Comparison of ENCODE assay signal across 21 mouse cellular contexts in the genomic region with DNA sequence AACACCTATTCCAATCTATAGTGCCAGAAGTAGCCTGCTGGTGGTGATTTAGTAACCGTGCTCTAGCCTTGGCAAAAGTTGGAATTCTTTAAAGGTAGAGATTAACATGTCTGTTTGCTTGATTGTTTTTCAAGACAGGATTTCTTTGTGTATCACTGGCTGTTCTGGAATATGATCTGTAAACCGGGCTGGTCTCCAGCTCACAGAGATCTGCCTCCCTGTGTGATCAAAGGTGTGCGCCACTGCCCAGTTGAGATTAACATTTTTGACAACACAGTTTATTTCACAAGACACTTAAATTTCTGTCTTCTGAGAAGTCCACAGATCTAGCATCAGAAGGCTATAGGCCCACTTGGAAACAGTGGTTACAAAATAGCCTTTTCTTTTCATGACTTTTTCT. TPM values are rescaled to one million over a fixed set of nuclear protein-coding genes. Genes with fewer than 3 reads are reported as not detected.
A peak's percentile ranks its signal among the peaks of the same experiment; 100 is the strongest.
DNase-seq lines count a peak whose midpoint lies in the region; ATAC-seq and TF ChIP-seq lines count a peak whose summit lies in the region.
"Had no signal": no experiment of that assay in that cellular context is flagged by ENCODE, and none has a peak within 500 bp of the region (broad histone marks: within the 10 kb centered on the region; RNA-seq: fewer than 3 reads in every experiment).

No protein-coding gene starts in this region.

- H3K36me3 ChIP-seq in liver, adult 2 months (ENCODE audit: control insufficient read depth, insufficient read depth, low read length) = no peaks in the 10 kb centered on the region
- no peaks in the 10 kb centered on the region for H3K36me3 ChIP-seq in liver, embryonic 13.5 days
- H3K36me3 ChIP-seq in liver, postnatal 0 days (replicated peaks; ENCODE audit: insufficient read depth, low read length) = no peaks in the 10 kb centered on the region
- H3K36me3 ChIP-seq: embryonic facial prominence, embryonic 13.5 days; forebrain, embryonic 15.5 days; heart, embryonic 10.5 days; heart, embryonic 15.5 days; hindbrain, embryonic 15.5 days had no signal

- no peak overlapping the region for H3K9ac ChIP-seq in liver, adult 2 months (ENCODE audit: low read depth, low read length)
- no peak overlapping the region for H3K9ac ChIP-seq in liver, embryonic 13.5 days
- no peak overlapping the region for H3K9ac ChIP-seq in liver, postnatal 0 days (replicated peaks)
- H3K9ac ChIP-seq: embryonic facial prominence, embryonic 13.5 days; forebrain, embryonic 15.5 days; heart, embryonic 15.5 days; hindbrain, embryonic 15.5 days had no signal

- TF ChIP-seq EP300 in liver, postnatal 0 days (IDR thresholded peaks at IDR 0.05; ENCODE audit: low read depth) = no peak

- H3K27ac ChIP-seq in liver, adult 2 months (replicated peaks; ENCODE audit: insufficient read depth, low read depth, low read length) = no peak overlapping the region
- H3K27ac ChIP-seq in liver, embryonic 13.5 days = peak overlapping the region; percentile 85
- H3K27ac ChIP-seq in liver, postnatal 0 days (ENCODE audit: low read depth) = peak overlapping the region; percentile 72
- H3K27ac ChIP-seq in cerebellum, adult 2 months (ENCODE audit: insufficient read depth, low read length) = no peak overlapping the region
- H3K27ac ChIP-seq: embryonic facial prominence, embryonic 13.5 days; forebrain, embryonic 15.5 days; gastrocnemius, adult 2 months; heart, embryonic 15.5 days; hindbrain, embryonic 15.5 days had no signal

- H3K4me1 ChIP-seq in liver, adult 2 months (ENCODE audit: control insufficient read depth, insufficient read depth, low read length) = peaks cover 14% of the 10 kb centered on the region
- H3K4me1 ChIP-seq in liver, embryonic 13.5 days (replicated peaks) = peaks cover 93% of the 10 kb centered on the region
- H3K4me1 ChIP-seq in liver, postnatal 0 days (ENCODE audit: insufficient read depth) = peaks cover 67% of the 10 kb centered on the region
- H3K4me1 ChIP-seq in cerebellum, adult 2 months (ENCODE audit: control insufficient read depth, insufficient read depth, low read length) = no peaks in the 10 kb centered on the region; the same call in 1 of the 2 replicates

- no peak for TF ChIP-seq POLR2A in liver, adult 2 months (IDR thresholded peaks at IDR 0.05; ENCODE audit: extremely low read depth, insufficient read depth, low read length)
- no peak for TF ChIP-seq POLR2A in cerebellum, adult 2 months (IDR thresholded peaks at IDR 0.05; ENCODE audit: borderline replicate concordance, insufficient read depth, low read length)

- H3K79me2 ChIP-seq in liver, adult 2 months (ENCODE audit: control insufficient read depth, insufficient read depth, low read length) = peaks cover 4% of the 10 kb centered on the region; the same call in 1 of the 2 replicates

- peak; percentile 90 for DNase-seq in liver, adult 2 months (ENCODE audit: extremely low read depth, low read depth, low spot score)
- DNase-seq in liver = no peak
- no peak for DNase-seq in liver, embryonic 13.5 days
- DNase-seq in liver, postnatal 0 days = no peak
- DNase-seq in gastrocnemius, postnatal 10 days = no peak
- no peak for DNase-seq in cerebellum, adult 2 months
- DNase-seq: adrenal gland, adult 8-10 months; cerebellum, adult 11 months; cerebellum, adult 9-10 months; cerebellum, postnatal 25 days; gastrocnemius, adult 2 months; gastrocnemius, postnatal 36 days; heart, adult 18-20 months; heart, postnatal 14 days had no signal

- no peaks in the 10 kb centered on the region for H3K27me3 ChIP-seq in liver, adult 2 months (ENCODE audit: control insufficient read depth, insufficient read depth, low read length)
- H3K27me3 ChIP-seq in liver, embryonic 13.5 days = no peaks in the 10 kb centered on the region
- H3K27me3 ChIP-seq in liver, postnatal 0 days (ENCODE audit: insufficient read depth, low read length) = no peaks in the 10 kb centered on the region
- no peaks in the 10 kb centered on the region for H3K27me3 ChIP-seq in cerebellum, adult 2 months (ENCODE audit: control insufficient read depth, insufficient read depth, low read length)
- H3K27me3 ChIP-seq: embryonic facial prominence, embryonic 13.5 days; heart, embryonic 15.5 days had no signal

- no peaks in the 10 kb centered on the region for H3K9me3 ChIP-seq in liver, embryonic 13.5 days (replicated peaks)
- H3K9me3 ChIP-seq in liver, postnatal 0 days (ENCODE audit: low read length) = no peaks in the 10 kb centered on the region
- H3K9me3 ChIP-seq: embryonic facial prominence, embryonic 13.5 days; forebrain, embryonic 15.5 days; heart, embryonic 10.5 days; heart, embryonic 15.5 days; hindbrain, embryonic 15.5 days had no signal

- H3K4me2 ChIP-seq in liver, embryonic 13.5 days = peak overlapping the region; percentile 96
- H3K4me2 ChIP-seq in liver, postnatal 0 days (ENCODE audit: low read depth, low read length) = peak overlapping the region; percentile 78
- H3K4me2 ChIP-seq: embryonic facial prominence, embryonic 13.5 days; forebrain, embryonic 15.5 days; heart, embryonic 15.5 days; hindbrain, embryonic 15.5 days had no signal

- peak; percentile 10; the same call in 1 of the 2 replicates for ATAC-seq in liver, embryonic 13.5 days (ENCODE audit: low read depth)
- no peak for ATAC-seq in liver, postnatal 0 days
- no peak for ATAC-seq in erythroid progenitor cell, adult 5-6 weeks (replicated peaks; ENCODE audit: low FRiP score, poor library complexity, severe bottlenecking)
- ATAC-seq: forebrain, embryonic 15.5 days; intestine, embryonic 16.5 days had no signal

- no peak for TF ChIP-seq CTCF in liver, adult 2 months (IDR thresholded peaks at IDR 0.05; ENCODE audit: low read depth, low read length)
- TF ChIP-seq CTCF in liver, postnatal 0 days (IDR thresholded peaks at IDR 0.05; ENCODE audit: low read depth) = no peak
- TF ChIP-seq CTCF in cerebellum, adult 2 months (IDR thresholded peaks at IDR 0.05; ENCODE audit: borderline replicate concordance, insufficient read depth, low read depth, low read length) = no peak

- 16% methylated on average over 3 of the region's 3 CpGs for WGBS in liver, adult 2 months
- 35% methylated on average over 3 of the region's 3 CpGs for WGBS in liver, embryonic 13.5 days (ENCODE audit: insufficient replicate concordance)
- WGBS in liver, postnatal 0 days (ENCODE audit: insufficient replicate concordance) = 63% methylated on average over 3 of the region's 3 CpGs
- WGBS in cerebellum, adult 2 months = 89% methylated on average over 3 of the region's 3 CpGs

- H3K4me3 ChIP-seq in liver, adult 2 months (ENCODE audit: insufficient read depth, low read depth, low read length) = no peak overlapping the region
- H3K4me3 ChIP-seq in liver, embryonic 13.5 days (replicated peaks) = peak overlapping the region; percentile 97; the same call in 1 of the 2 replicates
- no peak overlapping the region for H3K4me3 ChIP-seq in liver, postnatal 0 days (ENCODE audit: low read depth, low read length)
- no peak overlapping the region for H3K4me3 ChIP-seq in cerebellum, adult 2 months (replicated peaks; ENCODE audit: insufficient read depth, low read depth, low read length)
- H3K4me3 ChIP-seq: embryonic facial prominence, embryonic 13.5 days; forebrain, embryonic 15.5 days; gastrocnemius, adult 2 months; heart, embryonic 10.5 days; heart, embryonic 15.5 days; hindbrain, embryonic 15.5 days had no signal

RNA-seq across cellular contexts. Expression of gene Prdx6, which starts 1.9 kb away (rescaled TPM):
- 413 and 458 TPM in 2 replicates for total RNA-seq in liver, adult 2 months (2014; rRNA removed)
- polyA plus RNA-seq in liver, adult 2 months (2012; rRNA removed) = 221 and 315 TPM in 2 replicates
- polyA plus RNA-seq in liver, embryonic 13.5 days (2015; fragmentation: Nextera tagmentation; extraction: Ambion mirVana) = 457 and 472 TPM in 2 replicates
- 516 and 560 TPM in 2 replicates for polyA plus RNA-seq in liver, postnatal 0 days (2015; fragmentation: Nextera tagmentation; extraction: Ambion mirVana)
- total RNA-seq in gastrocnemius, postnatal 10 days (2021) = 10 to 100 TPM; 78.5 to 78.8 TPM
- 50.3 and 52.6 TPM in 2 replicates for total RNA-seq in erythroid progenitor cell, adult 5-6 weeks (2015; ENCODE audit: low replicate concordance)
- 44.5 and 48.9 TPM in 2 replicates for total RNA-seq in erythroid progenitor cell, adult 5-6 weeks (2017; ENCODE audit: low replicate concordance)
- polyA plus RNA-seq in cerebellum, adult 2 months (2012; rRNA removed) = 301 and 339 TPM in 2 replicates

Comparison
In these comparisons a context has a peak if more than half of its experiments do, and no peak if none do; other contexts are left out.
1. H3K27ac ChIP-seq: peak in liver, embryonic 13.5 days (single experiment) and liver, postnatal 0 days (single experiment); none in liver, adult 2 months (single experiment) and cerebellum, adult 2 months (single experiment).